Mouse (Mus musculus): ENCODE data around the gene Irs2.

The Irs2 gene

GRCm38 (mm10) chr8:10936646-10937045, 71.6 kb downstream of the Irs2 start:
- H3K4me1 ChIP-seq (replicated peaks; ENCODE audit: low read depth, low read length): peaks cover 37% of the 10 kb centered on the region
- peaks cover 17% of the 10 kb centered on the region for H3K27me3 ChIP-seq (ENCODE audit: insufficient read depth, low read length)
- H3K36me3 ChIP-seq (ENCODE audit: insufficient read depth, low read length): no peaks in the 10 kb centered on the region
- no peak for TF ChIP-seq CTCF (conservative IDR thresholded peaks at IDR 0.05; ENCODE audit: low read length)
- no peak for TF ChIP-seq NANOG (IDR thresholded peaks at IDR 0.05; ENCODE audit: borderline replicate concordance, low read length)
- TF ChIP-seq POU5F1 (IDR thresholded peaks at IDR 0.05; ENCODE audit: borderline replicate concordance, low read length): no peak
- H3K4me3 ChIP-seq (replicated peaks; ENCODE audit: low read length): no peak overlapping the region
- H3K9me3 ChIP-seq (ENCODE audit: low read length): no peaks in the 10 kb centered on the region

GRCm38 (mm10) chr8:10935231-10935630, 73.0 kb downstream of the Irs2 start:
- Histone ChIP-seq H3K9me3 (ENCODE audit: low read length) (no peaks in the 10 kb centered on the region), H3K4me3 (replicated peaks; ENCODE audit: low read length) (no peak overlapping the region), H3K36me3 (ENCODE audit: insufficient read depth, low read length) (no peaks in the 10 kb centered on the region), H3K27me3 (ENCODE audit: insufficient read depth, low read length) (peaks cover 14% of the 10 kb centered on the region; the same call in 1 of the 2 replicates), H3K4me1 (replicated peaks; ENCODE audit: low read depth, low read length) (peaks cover 34% of the 10 kb centered on the region)
- TF ChIP-seq CTCF (conservative IDR thresholded peaks at IDR 0.05; ENCODE audit: low read length) (no peak), POU5F1 (IDR thresholded peaks at IDR 0.05; ENCODE audit: borderline replicate concordance, low read length) (no peak), NANOG (IDR thresholded peaks at IDR 0.05; ENCODE audit: borderline replicate concordance, low read length) (no peak)

Data from E14TG2a.4 (cell line).